Mouse (Mus musculus): Measurements from ENCODE around the gene Fam168a.

DNA sequence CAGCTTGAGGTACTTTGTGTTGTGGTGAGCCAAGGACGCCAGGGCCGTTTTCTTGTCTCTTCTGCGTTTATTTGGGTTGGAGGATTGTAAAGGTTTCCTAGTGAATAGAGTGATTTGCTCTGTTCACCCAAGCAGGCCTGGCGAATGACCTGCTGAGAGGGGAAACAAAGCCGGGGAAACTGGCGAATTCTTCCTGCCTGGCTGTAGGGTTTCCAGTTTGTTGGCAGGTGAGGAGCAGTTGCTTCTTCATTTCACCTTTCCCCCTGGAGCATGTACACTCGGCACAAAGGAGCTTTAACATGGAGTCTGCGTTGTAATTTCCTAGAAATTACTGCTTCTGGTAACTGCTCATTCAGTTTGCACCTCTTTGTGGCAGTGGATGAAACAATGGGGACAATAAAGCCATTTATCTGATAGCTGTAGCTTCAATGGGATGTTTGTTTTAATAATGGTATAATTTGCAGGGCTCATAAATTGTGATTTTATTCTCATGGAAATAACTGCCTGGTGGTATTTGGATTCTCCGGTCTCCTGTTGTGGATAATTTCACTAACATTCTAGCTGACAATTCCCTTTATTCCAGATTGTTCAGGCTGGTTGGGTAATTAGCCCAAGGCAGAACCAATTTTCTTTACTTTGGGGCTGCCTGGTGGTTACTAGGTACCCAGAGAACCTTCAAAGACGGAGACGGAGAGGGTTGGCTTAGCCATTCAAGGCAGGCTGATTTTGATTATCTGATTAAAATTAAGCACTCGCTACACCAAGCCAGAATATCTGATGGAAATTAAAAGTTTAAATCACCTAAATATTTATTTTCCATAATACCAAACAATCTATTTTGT lies 17.2 kb downstream of the Fam168a start:
- no peak for TF ChIP-seq CTCF (IDR thresholded peaks at IDR 0.05; ENCODE audit: low read depth)
- no peak for TF ChIP-seq EP300 (optimal IDR thresholded peaks at IDR 0.05)
